Mouse (Mus musculus): ENCODE data around the gene Cnnm2. TPM values are rescaled to one million over a fixed set of nuclear protein-coding genes. Genes with fewer than 3 reads are reported as not detected.

Cnnm2 gene
- polyA plus RNA-seq, 1 experiment from 2014 or later: 4.2 TPM

DNA sequence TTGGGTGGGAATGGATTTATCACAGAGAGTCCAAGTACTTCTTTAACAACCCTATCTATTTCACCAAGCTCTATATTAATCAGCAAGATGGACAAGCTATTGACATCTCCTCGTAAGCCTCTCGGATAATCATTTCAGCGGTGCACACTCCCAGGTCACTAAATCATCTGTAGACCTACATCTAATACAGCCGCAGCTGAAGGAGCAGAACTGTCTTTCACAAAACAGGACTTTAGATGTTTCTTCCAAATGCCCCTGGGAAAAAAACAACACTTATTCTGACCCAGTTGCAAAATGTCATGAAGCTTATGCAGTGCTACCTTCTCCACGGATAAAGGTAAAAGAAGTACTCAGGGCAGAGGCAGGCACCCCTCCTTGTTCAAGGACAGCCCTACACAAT lies 146.8 kb downstream of the Cnnm2 start:
- Histone ChIP-seq H3K4me1 (ENCODE audit: control insufficient read depth, insufficient read depth, low read length) (peaks cover 11% of the 10 kb centered on the region), H3K4me3 (ENCODE audit: low read depth, low read length) (no peak overlapping the region), H3K4me2 (ENCODE audit: low read depth, low read length) (no peak overlapping the region), H3K9me3 (ENCODE audit: control insufficient read depth, low read length) (no peaks in the 10 kb centered on the region), H3K9ac (ENCODE audit: low read depth, low read length) (no peak overlapping the region), H3K27ac (replicated peaks; ENCODE audit: low read depth, low read length) (no peak overlapping the region), H3K27me3 (replicated peaks; ENCODE audit: control insufficient read depth, insufficient read depth, low read length) (no peaks in the 10 kb centered on the region), H3K36me3 (ENCODE audit: control insufficient read depth, insufficient read depth, low read length) (0 out of 2 replicates have a peak, but pooled peaks cover 10% of the 10 kb centered on the region)
- DNase-seq (ENCODE audit: low spot score): no peak
- 78% methylated on average over 5 of the region's 5 CpGs for WGBS
- no peak for ATAC-seq (ENCODE audit: low read depth)

DNA sequence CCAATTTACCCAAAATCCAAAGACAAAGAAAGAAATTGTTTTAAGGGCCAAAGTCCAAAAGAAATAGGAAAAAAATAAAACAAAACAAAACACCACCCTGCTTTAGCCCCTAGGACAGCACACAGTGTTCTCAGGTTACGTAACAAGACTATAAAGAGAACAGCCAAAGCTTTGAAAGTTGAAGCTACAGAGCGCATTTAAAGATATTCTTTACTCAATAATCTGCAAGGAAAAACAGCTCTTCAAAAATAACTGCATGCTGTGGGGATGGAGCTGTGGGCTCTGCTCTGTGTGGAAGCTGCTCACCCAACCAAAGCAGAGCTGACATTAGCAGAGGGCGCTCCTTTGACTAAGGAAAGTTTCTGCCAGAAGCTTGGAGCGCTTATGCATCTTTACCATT lies 147.6 kb downstream of the Cnnm2 start:
- peak; percentile 61 for DNase-seq (ENCODE audit: low spot score)
- no peak; the same call in 1 of the 2 replicates for ATAC-seq (ENCODE audit: low read depth)
- Histone ChIP-seq H3K4me2 (ENCODE audit: low read depth, low read length) (no peak overlapping the region), H3K4me3 (ENCODE audit: low read depth, low read length) (no peak overlapping the region), H3K9ac (ENCODE audit: low read depth, low read length) (no peak overlapping the region), H3K4me1 (ENCODE audit: control insufficient read depth, insufficient read depth, low read length) (peaks cover 11% of the 10 kb centered on the region), H3K9me3 (ENCODE audit: control insufficient read depth, low read length) (no peaks in the 10 kb centered on the region), H3K36me3 (ENCODE audit: control insufficient read depth, insufficient read depth, low read length) (0 out of 2 replicates have a peak, but pooled peaks cover 4% of the 10 kb centered on the region), H3K27ac (replicated peaks; ENCODE audit: low read depth, low read length) (peak overlapping the region; percentile 61; the same call in 1 of the 2 replicates), H3K27me3 (replicated peaks; ENCODE audit: control insufficient read depth, insufficient read depth, low read length) (no peaks in the 10 kb centered on the region)
- 41% methylated on average over 4 of the region's 4 CpGs for WGBS

DNA sequence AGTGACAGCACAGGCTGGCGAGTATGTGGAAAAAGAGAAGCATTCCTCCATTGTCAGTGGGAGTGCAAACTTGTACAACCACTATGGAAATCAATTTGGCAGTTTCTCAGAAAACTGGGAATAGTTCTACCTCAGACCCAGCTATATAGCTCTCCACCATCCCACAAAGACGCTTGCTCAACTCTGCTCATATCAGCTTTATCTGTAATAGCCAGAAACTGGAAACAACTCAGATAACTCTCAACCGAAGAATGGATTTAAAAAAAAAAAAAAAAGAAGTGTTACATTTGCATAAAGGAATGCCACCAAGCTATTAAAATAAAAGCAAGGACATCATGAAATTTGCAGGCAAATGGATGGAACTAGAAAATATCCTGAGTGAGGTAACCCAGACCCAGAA lies 150.1 kb downstream of the Cnnm2 start:
- H3K4me1 ChIP-seq (ENCODE audit: control insufficient read depth, insufficient read depth, low read length): peaks cover 11% of the 10 kb centered on the region
- 80% methylated on average over 3 of the region's 3 CpGs for WGBS

DNA sequence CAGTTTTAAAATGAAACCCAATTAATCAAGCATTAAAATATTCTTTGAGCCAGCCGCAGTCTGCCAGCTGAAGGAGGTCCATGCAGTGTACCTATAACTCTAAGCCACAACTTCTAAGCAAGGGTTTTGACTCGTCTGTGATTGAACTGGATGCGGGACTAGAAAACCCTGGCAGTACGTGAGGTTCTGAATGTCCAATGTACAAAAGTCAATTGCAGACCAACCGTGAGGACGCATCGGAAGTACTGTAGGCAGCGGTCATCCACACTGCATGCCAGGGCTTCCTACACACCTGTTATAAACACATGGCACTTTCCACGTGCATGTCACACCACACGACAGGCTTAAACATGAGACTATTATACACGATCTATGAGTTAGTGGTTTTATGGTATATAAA lies 152.2 kb downstream of the Cnnm2 start:
- no peak overlapping the region for H3K9ac ChIP-seq (ENCODE audit: low read depth, low read length)
- H3K9me3 ChIP-seq (ENCODE audit: control insufficient read depth, low read length): no peaks in the 10 kb centered on the region
- peaks cover 11% of the 10 kb centered on the region for H3K4me1 ChIP-seq (ENCODE audit: control insufficient read depth, insufficient read depth, low read length)
- DNase-seq (ENCODE audit: low spot score) (no peak), ATAC-seq (ENCODE audit: low read depth) (no peak)
- WGBS: 88% methylated on average over 11 of the region's 11 CpGs
- 0 out of 2 replicates have a peak, but pooled peaks cover 4% of the 10 kb centered on the region for H3K36me3 ChIP-seq (ENCODE audit: control insufficient read depth, insufficient read depth, low read length)
- no peaks in the 10 kb centered on the region for H3K27me3 ChIP-seq (replicated peaks; ENCODE audit: control insufficient read depth, insufficient read depth, low read length)
- no peak overlapping the region for H3K4me2 ChIP-seq (ENCODE audit: low read depth, low read length)
- H3K4me3 ChIP-seq (ENCODE audit: low read depth, low read length): no peak overlapping the region
- no peak overlapping the region for H3K27ac ChIP-seq (replicated peaks; ENCODE audit: low read depth, low read length)

More for the DNA sequence above, 150.1 kb downstream of the Cnnm2 start:
- 0 out of 2 replicates have a peak, but pooled peaks cover 4% of the 10 kb centered on the region for H3K36me3 ChIP-seq (ENCODE audit: control insufficient read depth, insufficient read depth, low read length)
- no peak overlapping the region for H3K27ac ChIP-seq (replicated peaks; ENCODE audit: low read depth, low read length)
- no peak overlapping the region for H3K9ac ChIP-seq (ENCODE audit: low read depth, low read length)
- H3K4me3 ChIP-seq (ENCODE audit: low read depth, low read length): no peak overlapping the region
- DNase-seq (ENCODE audit: low spot score) (no peak), ATAC-seq (ENCODE audit: low read depth) (no peak)
- no peak overlapping the region for H3K4me2 ChIP-seq (ENCODE audit: low read depth, low read length)
- no peaks in the 10 kb centered on the region for H3K27me3 ChIP-seq (replicated peaks; ENCODE audit: control insufficient read depth, insufficient read depth, low read length)
- no peaks in the 10 kb centered on the region for H3K9me3 ChIP-seq (ENCODE audit: control insufficient read depth, low read length)

DNA sequence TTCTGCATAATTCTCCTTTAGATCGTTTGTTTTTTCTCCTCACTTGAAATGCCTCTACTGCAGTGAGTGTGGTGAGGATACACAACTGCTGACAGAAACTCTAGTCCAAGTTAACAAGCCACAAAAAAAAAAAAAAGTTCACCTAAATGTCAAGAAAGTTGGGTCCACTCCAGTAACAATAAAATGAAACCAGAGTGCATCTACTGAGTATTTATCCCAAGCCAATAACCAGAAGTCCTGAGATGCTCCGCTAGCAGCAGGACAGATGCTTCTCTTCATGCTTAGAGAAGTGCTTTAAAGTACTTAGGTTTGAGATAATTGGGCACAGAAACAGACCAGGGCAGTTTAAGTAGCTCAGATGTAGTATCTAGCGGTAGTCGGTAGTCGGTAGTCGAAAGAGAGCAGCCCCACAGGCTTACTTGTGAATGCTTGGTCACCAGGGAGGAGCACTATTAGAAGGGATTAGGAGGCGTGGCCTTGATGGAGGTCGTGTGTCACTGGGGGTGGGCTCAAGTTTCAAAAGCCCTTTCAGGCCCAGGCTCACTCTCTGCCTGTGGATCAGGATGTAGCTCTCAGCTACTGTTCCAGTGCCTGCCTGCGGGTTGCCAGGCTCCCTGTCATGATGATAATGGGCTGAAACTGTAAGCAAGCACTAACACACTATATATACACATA lies 154.1 kb downstream of the Cnnm2 start:
- Histone ChIP-seq H3K9me3 (ENCODE audit: control insufficient read depth, low read length) (no peaks in the 10 kb centered on the region), H3K36me3 (ENCODE audit: control insufficient read depth, insufficient read depth, low read length) (0 out of 2 replicates have a peak, but pooled peaks cover 4% of the 10 kb centered on the region), H3K27me3 (replicated peaks; ENCODE audit: control insufficient read depth, insufficient read depth, low read length) (no peaks in the 10 kb centered on the region), H3K4me2 (ENCODE audit: low read depth, low read length) (no peak overlapping the region), H3K9ac (ENCODE audit: low read depth, low read length) (no peak overlapping the region), H3K27ac (replicated peaks; ENCODE audit: low read depth, low read length) (no peak overlapping the region), H3K4me3 (ENCODE audit: low read depth, low read length) (no peak overlapping the region), H3K4me1 (ENCODE audit: control insufficient read depth, insufficient read depth, low read length) (no peaks in the 10 kb centered on the region)
- WGBS: 49% methylated on average over 9 of the region's 9 CpGs
- DNase-seq (ENCODE audit: low spot score): peak; percentile 52
- ATAC-seq (ENCODE audit: low read depth): peak; percentile 60; the same call in 1 of the 2 replicates

DNA sequence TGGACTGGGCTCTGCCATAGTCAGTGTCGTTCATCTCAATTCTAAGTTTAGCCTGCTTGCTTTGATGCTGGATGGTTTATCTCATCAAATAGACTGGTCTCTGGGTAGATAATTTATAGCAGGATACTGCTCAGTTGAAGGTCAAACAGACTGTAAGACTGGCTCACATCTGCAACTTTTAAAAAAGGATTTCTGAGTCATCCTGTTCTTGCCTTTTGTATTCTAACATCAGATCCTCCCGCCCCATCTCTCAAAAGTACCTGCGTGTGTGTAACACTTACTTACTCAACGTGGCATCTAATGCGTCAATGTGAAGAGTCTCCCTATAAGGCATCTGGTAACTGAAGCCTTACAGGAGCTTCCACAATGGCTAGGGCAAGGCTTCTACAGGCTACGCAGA lies 159.2 kb downstream of the Cnnm2 start:
- 91% methylated on average over 6 of the region's 6 CpGs for WGBS
- ATAC-seq (ENCODE audit: low read depth) (no peak), DNase-seq (ENCODE audit: low spot score) (no peak)
- Histone ChIP-seq H3K9me3 (ENCODE audit: control insufficient read depth, low read length) (no peaks in the 10 kb centered on the region), H3K4me3 (ENCODE audit: low read depth, low read length) (no peak overlapping the region), H3K4me2 (ENCODE audit: low read depth, low read length) (no peak overlapping the region), H3K36me3 (ENCODE audit: control insufficient read depth, insufficient read depth, low read length) (0 out of 2 replicates have a peak, but pooled peaks cover 3% of the 10 kb centered on the region), H3K27ac (replicated peaks; ENCODE audit: low read depth, low read length) (no peak overlapping the region), H3K27me3 (replicated peaks; ENCODE audit: control insufficient read depth, insufficient read depth, low read length) (no peaks in the 10 kb centered on the region), H3K9ac (ENCODE audit: low read depth, low read length) (no peak overlapping the region), H3K4me1 (ENCODE audit: control insufficient read depth, insufficient read depth, low read length) (0 out of 2 replicates have a peak, but pooled peaks cover 5% of the 10 kb centered on the region)

DNA sequence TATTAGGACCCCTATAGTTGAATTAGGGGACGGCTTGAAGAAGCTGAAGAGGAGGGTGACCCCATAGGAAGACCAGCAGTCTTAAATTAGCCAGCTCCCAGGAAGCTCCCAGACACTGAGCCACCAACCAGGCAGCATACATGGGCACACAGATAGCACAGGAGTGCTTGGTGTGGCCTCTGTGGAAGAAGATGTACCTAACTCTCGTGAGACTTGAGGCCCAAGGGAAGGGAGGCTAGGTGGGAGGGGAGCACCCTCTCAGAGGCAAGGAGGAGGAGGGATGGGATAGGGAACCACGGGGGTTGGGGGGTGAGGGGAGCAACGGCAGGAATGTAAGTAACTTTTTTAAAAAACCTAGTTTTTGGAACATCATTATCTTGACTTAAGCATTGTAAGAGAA lies 165.0 kb downstream of the Cnnm2 start:
- Histone ChIP-seq H3K4me3 (ENCODE audit: low read depth, low read length) (no peak overlapping the region), H3K27me3 (replicated peaks; ENCODE audit: control insufficient read depth, insufficient read depth, low read length) (no peaks in the 10 kb centered on the region), H3K9me3 (ENCODE audit: control insufficient read depth, low read length) (no peaks in the 10 kb centered on the region), H3K4me2 (ENCODE audit: low read depth, low read length) (no peak overlapping the region), H3K27ac (replicated peaks; ENCODE audit: low read depth, low read length) (peak overlapping the region; percentile 46; the same call in 1 of the 2 replicates), H3K9ac (ENCODE audit: low read depth, low read length) (no peak overlapping the region), H3K4me1 (ENCODE audit: control insufficient read depth, insufficient read depth, low read length) (peaks cover 25% of the 10 kb centered on the region), H3K36me3 (ENCODE audit: control insufficient read depth, insufficient read depth, low read length) (no peaks in the 10 kb centered on the region)
- ATAC-seq (ENCODE audit: low read depth): no peak
- peak; percentile 13 for DNase-seq (ENCODE audit: low spot score)
- 49% methylated on average over 4 of the region's 4 CpGs for WGBS

DNA sequence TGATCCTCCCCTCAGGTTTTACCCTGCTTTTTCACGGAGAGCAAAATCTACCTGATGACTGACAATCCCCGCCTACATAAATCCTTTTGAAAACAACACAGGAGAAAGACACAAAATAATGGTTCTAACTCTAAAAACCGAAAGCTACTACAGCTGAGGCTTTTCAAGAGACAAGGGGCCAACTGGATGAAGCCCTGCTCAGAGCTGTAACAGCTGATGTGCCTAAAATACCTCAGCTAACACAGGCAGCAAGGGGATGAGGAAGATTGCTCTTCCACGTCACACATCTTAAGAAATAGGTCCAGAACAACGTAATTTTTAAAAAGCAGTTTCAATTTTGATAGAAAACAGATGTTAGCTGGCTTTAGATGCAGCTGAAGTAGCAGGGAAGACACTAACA lies 165.6 kb downstream of the Cnnm2 start:
- DNase-seq (ENCODE audit: low spot score) (peak; percentile 63), ATAC-seq (ENCODE audit: low read depth) (no peak; the same call in 1 of the 2 replicates)
- peak overlapping the region; percentile 46 for H3K27ac ChIP-seq (replicated peaks; ENCODE audit: low read depth, low read length)
- H3K4me3 ChIP-seq (ENCODE audit: low read depth, low read length): no peak overlapping the region
- peaks cover 25% of the 10 kb centered on the region for H3K4me1 ChIP-seq (ENCODE audit: control insufficient read depth, insufficient read depth, low read length)
- H3K27me3 ChIP-seq (replicated peaks; ENCODE audit: control insufficient read depth, insufficient read depth, low read length): no peaks in the 10 kb centered on the region
- no peak overlapping the region for H3K9ac ChIP-seq (ENCODE audit: low read depth, low read length)
- 27% methylated on average over 5 of the region's 5 CpGs for WGBS
- H3K9me3 ChIP-seq (ENCODE audit: control insufficient read depth, low read length): no peaks in the 10 kb centered on the region
- H3K36me3 ChIP-seq (ENCODE audit: control insufficient read depth, insufficient read depth, low read length): no peaks in the 10 kb centered on the region
- H3K4me2 ChIP-seq (ENCODE audit: low read depth, low read length): no peak overlapping the region

DNA sequence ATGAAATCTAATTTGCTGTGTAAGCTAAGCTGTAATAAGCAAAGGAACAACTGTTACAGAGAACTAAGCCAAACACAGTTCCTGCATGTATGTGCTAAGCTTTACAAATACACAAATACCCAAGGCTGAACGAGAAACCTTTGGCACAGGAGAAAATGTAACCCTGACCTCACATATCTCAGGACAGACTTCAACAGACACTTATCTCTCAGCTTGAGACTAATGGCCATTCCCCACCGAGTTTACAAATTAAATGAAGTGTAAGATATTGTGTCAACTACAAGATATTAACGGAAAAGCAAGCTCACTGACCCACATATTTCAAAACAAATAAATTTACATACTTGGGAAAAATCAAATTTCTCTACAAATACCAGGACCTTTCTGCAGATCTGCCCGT lies 166.7 kb downstream of the Cnnm2 start:
- no peak for DNase-seq (ENCODE audit: low spot score)
- no peaks in the 10 kb centered on the region for H3K9me3 ChIP-seq (ENCODE audit: control insufficient read depth, low read length)

More for the DNA sequence above, 166.7 kb downstream of the Cnnm2 start:
- no peak overlapping the region for H3K4me2 ChIP-seq (ENCODE audit: low read depth, low read length)
- peaks cover 21% of the 10 kb centered on the region for H3K4me1 ChIP-seq (ENCODE audit: control insufficient read depth, insufficient read depth, low read length)
- no peak overlapping the region for H3K27ac ChIP-seq (replicated peaks; ENCODE audit: low read depth, low read length)
- no peak overlapping the region for H3K9ac ChIP-seq (ENCODE audit: low read depth, low read length)
- 60% methylated on average over 4 of the region's 4 CpGs for WGBS
- H3K27me3 ChIP-seq (replicated peaks; ENCODE audit: control insufficient read depth, insufficient read depth, low read length): no peaks in the 10 kb centered on the region
- H3K4me3 ChIP-seq (ENCODE audit: low read depth, low read length): no peak overlapping the region
- no peak for ATAC-seq (ENCODE audit: low read depth)
- no peaks in the 10 kb centered on the region for H3K36me3 ChIP-seq (ENCODE audit: control insufficient read depth, insufficient read depth, low read length)

All from embryonic facial prominence, embryonic 14.5 days (tissue).